Mouse (Mus musculus) splenic B cell, adult 2 months (primary cell): ENCODE results near the gene Cracr2a.

Source experiments
- DNase-seq: peaks from one replicate; pipeline ENCODE4 v3.0.0-alpha.2; 2011; ENCODE audit warnings: low read depth, low spot score
- H3K27me3 ChIP-seq: 2 replicates; pipeline ENCODE4 v1.6.1; 2012; ENCODE audit warnings: mild to moderate bottlenecking, low read length, moderate library complexity, mixed read lengths; ENCODE audit not compliant: control insufficient read depth, poor library complexity, insufficient read depth, severe bottlenecking
- H3K36me3 ChIP-seq: 2 replicates; pipeline ENCODE4 v1.6.1; 2012; ENCODE audit warnings: mild to moderate bottlenecking, low read length, moderate library complexity, mixed read lengths; ENCODE audit not compliant: control insufficient read depth, poor library complexity, insufficient read depth, severe bottlenecking

Cracr2a gene

DNA sequence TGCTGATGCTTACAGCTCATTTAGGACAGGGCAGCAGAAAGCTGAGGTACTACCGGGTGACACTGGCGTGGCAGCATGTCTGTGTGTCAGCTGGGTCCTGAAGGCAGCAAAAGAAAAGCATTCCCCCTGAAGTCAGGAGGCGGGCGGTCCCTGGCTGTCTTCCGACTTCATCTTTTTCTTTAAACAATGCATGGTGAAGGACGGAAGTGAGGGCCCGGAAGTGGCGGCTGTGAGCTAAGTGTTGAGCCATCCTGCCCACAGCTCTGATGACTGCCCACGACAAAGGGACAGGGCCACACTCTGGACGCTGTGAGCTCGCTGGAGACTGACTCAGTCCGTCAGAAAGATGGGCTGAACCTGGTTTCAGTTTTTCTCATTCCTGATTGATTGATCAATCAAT lies 20.8 kb downstream of the Cracr2a start:
- no peaks in the 10 kb centered on the region for H3K27me3 ChIP-seq
- DNase-seq = peak; percentile 42

DNA sequence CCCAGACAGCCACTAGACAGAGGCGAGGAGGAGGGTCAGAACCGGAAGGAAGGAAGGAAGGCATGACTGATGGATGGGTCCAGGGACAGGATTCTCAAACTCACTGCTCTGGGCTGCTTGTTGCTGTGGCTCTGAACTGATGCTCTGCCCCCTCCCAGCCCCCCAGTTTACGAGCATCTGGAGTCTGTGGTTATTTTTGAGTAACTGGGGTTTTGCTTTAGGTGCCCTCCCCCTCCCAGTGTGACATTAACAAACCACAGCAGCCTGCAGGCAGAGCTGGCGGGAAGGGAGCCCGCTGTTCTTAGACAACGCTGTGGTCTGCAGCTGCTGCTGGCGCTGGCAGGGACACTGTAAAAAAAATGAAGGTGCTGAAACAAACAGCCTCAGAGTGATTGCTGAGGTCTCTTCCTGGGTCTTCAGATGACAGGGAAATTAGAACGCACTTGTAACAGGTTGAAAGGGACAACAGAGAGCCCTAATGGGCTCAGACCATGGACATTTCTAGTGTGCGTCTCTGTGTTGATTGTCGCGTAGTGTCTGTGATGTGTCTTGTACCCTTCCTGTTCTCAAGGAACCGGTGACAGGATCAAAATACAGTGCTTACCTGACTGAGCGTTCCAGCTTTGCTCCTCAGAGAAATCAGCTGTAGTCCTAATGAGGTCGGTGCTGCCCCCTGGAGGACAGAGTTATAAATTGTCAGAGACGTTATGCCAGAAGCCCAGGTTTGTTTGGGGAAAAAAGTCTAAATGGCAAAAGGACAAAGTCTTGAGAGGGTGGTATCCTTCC lies 21.4 kb downstream of the Cracr2a start:
- no peaks in the 10 kb centered on the region for H3K27me3 ChIP-seq
- DNase-seq = peak; percentile 87
- no peaks in the 10 kb centered on the region for H3K36me3 ChIP-seq

More for the DNA sequence above, 20.8 kb downstream of the Cracr2a start:
- no peaks in the 10 kb centered on the region for H3K36me3 ChIP-seq

DNA sequence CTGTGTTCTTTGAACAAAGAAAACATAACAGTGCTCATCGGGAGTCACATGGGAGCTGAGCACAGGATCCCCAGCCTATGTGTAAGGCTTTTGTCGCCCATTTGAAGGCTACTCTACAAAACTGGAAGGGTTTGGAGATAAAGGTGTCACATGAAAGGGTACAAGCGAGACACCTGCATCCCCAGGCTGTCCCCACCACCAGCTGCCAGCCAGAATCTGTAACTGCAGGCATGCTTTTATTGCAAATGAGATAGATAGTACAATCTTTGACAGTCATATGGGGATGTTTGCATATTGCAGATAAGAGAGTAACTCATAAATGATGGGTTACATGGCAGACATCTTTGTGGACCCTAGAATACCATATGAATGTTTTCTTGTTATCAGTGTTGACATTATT lies 30.3 kb downstream of the Cracr2a start:
- H3K36me3 ChIP-seq = 0 out of 2 replicates have a peak, but pooled peaks cover 2% of the 10 kb centered on the region
- no peaks in the 10 kb centered on the region; the same call in 1 of the 2 replicates for H3K27me3 ChIP-seq
- DNase-seq = no peak

DNA sequence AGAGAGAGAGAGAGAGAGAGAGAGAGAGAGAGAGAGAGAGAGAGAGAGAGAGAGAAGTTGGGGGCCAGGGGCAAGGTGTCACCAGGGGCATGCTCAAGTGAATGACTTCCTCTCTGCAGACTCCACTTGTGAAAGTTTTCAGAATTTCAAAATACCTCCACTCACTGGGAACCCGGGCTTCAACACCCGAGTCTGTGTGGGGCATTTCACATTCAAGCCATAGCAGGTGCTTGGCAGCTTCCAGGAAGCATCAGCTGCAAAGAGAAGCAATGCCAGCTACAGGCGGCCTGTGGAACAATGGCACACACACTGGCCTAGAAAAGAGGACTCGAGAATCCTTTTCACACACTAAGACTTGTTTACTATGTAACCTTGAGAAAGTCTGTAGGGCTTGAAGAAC lies 32.3 kb downstream of the Cracr2a start:
- DNase-seq = no peak
- 0 out of 2 replicates have a peak, but pooled peaks cover 2% of the 10 kb centered on the region for H3K36me3 ChIP-seq

DNA sequence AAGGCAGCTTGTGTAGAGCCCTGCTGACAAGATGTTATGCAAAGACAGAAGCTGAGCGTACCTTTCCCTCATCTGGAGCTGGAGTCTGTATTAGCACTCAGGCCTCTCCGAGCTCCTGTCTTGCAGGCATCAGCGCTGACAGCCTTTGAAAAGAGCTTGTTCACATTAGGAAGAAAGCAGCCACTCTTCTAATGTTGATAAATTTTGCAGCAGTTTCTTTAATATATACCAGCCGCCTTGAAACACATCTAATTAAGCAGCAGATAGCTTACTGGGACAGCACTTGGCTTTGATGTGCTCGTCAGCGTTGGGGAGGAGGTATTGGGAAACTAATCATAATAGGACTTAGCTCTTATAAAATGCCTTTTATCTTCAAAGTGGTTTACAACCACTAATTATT lies 38.1 kb downstream of the Cracr2a start:
- no peak for DNase-seq
- H3K36me3 ChIP-seq = no peaks in the 10 kb centered on the region
- no peaks in the 10 kb centered on the region for H3K27me3 ChIP-seq

More for the DNA sequence above, 32.3 kb downstream of the Cracr2a start:
- H3K27me3 ChIP-seq = no peaks in the 10 kb centered on the region; the same call in 1 of the 2 replicates

DNA sequence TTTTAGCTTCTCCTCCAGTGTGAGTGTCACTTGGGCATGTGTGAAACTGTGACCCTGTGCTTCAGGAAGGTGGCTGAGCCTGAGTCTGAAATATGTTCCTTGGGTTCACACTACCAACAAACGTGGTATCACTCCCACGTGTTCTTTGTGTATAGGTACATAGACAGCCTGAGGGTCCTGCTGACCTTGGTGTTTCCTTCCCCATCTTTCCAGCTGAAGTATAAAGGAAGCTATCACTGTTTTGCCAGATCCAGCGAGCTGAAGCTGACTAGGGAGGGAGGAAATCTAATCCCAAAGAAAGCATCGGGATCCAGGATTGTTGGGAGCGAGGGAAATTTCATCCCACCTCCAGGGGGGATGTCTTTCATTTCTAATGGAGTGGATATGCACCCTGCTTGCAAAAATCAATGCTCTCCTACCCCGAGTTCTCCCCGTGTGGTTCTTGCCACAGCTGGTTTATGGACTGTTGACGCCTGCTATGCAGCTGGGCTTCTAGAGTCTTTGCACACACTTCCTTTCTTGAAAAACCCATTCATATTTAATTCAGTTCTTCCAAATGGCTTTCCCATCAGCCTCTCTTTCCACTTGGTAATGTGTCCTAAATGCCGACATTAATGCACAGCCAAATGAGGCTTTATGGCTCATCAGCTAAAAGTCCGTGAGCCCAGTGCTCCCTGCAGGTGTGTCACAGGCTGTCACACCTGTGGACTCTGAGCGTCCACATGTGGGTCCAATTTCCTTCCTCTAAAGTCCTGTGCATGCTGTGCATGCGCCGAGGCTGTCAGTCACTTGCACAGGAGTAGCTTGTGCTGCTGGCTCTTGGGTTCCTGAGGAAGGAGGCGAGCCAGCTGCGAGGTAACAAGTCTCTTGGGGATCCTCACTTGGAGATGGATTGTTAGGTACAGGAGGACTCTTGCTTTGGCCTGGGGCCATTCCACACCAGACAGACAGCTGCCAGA lies 44.2 kb downstream of the Cracr2a start:
- H3K36me3 ChIP-seq = no peaks in the 10 kb centered on the region
- no peak for DNase-seq
- no peaks in the 10 kb centered on the region for H3K27me3 ChIP-seq

DNA sequence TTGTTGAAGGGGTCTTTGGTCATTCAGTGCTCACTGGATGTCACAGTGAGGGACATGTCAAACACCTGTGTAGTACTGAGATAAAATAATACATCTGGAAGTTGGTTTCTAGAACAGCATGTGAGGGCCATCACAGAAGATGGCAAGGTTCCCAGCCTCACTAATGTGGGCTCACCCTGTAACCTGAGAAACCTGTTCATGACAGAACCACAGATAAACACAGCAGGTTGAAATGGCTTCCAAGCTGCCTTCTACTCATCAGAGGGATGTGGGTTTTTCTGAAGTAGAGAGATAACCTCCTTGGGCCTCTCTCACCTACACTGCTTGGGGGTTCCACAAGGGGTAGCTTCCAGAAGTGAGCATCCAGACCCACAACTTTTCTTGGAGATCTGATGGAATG lies 48.5 kb downstream of the Cracr2a start:
- Histone ChIP-seq H3K36me3 (no peaks in the 10 kb centered on the region; the same call in 1 of the 2 replicates), H3K27me3 (no peaks in the 10 kb centered on the region)
- DNase-seq = no peak

DNA sequence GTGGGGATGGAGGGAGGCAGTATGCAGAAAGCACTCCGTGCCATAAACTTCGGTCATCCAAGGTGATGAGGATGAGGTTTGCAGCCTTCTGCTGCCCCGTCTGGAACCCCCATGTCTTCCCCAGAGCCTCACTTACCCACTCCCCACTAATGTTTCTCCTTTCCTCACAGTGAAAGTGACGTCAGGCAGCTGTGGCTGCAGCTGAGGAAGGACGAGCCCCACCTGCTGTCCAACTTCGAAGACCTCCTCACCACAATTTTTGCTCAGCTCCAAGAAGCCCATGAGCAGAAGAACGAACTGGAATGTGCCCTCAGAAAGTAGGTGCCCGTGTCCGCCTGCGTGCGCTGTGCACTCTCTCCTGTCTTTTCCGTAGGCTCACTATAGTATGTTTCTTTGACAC lies 50.1 kb downstream of the Cracr2a start:
- no peaks in the 10 kb centered on the region for H3K27me3 ChIP-seq
- no peaks in the 10 kb centered on the region; the same call in 1 of the 2 replicates for H3K36me3 ChIP-seq
- DNase-seq = no peak

GRCm38 (mm10) chr6:127614083-127614984 lies 53.2 kb downstream of the Cracr2a start:
- DNase-seq = peak; percentile 59
- Histone ChIP-seq H3K27me3 (no peaks in the 10 kb centered on the region), H3K36me3 (no peaks in the 10 kb centered on the region; the same call in 1 of the 2 replicates)

DNA sequence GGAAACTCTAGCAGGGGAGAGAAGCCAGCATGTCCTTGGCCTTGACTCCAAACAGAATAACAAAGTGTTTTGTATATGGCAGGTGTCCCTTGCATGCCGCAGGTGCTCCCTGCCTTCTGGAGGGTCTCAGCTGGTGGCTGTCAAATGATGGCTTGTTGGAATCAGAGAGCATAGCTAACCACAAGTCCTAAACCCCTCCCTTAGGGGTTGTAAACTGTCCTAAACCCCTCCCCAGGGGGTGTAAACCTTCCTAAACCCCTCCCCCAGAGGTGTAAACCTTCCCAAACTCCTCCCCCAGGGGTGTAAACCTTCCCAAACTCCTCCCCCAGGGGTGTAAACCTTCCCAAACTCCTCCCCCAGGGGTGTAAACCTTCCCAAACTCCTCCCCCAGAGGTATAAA lies 55.5 kb downstream of the Cracr2a start:
- no peaks in the 10 kb centered on the region for H3K27me3 ChIP-seq
- DNase-seq = no peak
- H3K36me3 ChIP-seq = no peaks in the 10 kb centered on the region; the same call in 1 of the 2 replicates

- DNase-seq = no peak
- Histone ChIP-seq H3K36me3 (no peaks in the 10 kb centered on the region; the same call in 1 of the 2 replicates), H3K27me3 (no peaks in the 10 kb centered on the region)
Measured at GRCm38 (mm10) chr6:127617258-127618025, 56.3 kb downstream of the Cracr2a start.

DNA sequence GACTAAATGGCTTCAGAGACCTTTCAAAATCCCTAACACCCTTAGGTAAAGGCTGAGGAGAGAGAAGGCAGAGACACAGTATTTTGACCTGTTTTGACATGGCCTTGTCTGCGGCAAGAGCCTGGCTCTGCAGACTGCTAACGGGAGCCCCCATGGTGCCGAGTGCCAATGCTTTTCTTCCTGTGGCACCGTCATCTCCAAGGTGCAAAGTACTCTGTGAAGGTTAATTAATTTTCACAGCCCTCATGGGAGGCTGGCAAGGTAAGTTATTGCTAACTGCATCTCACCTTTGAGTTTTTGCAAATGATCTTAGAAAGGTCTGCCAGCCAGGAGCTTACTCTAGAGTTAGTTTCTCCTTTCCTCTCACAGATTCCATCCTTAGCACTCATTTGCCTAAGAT lies 57.5 kb downstream of the Cracr2a start:
- no peak for DNase-seq
- Histone ChIP-seq H3K27me3 (no peaks in the 10 kb centered on the region), H3K36me3 (no peaks in the 10 kb centered on the region)

DNA sequence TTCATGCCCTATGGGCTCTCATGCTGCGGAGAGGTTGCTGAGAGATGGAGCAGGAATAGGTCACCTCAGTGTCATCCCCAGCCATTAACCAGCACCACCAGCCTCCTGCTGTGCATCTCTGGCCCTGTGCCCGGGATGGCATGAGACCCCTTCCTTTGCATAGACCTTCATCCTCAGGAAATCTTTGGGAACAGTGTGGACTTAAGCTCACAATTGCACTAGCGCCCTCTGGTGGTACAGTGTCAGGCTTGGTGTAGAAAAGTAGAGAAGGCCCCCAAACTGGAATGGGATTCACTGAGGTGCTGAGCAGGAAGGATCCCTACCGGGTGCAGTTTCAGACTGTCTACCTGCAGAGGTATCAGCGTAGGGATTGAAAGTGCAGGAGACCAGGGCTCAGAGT lies 64.0 kb downstream of the Cracr2a start:
- DNase-seq = peak; percentile 66
- no peaks in the 10 kb centered on the region for H3K27me3 ChIP-seq
- H3K36me3 ChIP-seq = no peaks in the 10 kb centered on the region
